Mouse (Mus musculus) WW6 (cell line): ENCODE measurements around the gene Grik3.

Experiments
- DNase-seq: peaks from one replicate; pipeline ENCODE4 v3.0.0-alpha.2; 2013; ENCODE audit warnings: low read depth, low spot score

Grik3 gene

DNA sequence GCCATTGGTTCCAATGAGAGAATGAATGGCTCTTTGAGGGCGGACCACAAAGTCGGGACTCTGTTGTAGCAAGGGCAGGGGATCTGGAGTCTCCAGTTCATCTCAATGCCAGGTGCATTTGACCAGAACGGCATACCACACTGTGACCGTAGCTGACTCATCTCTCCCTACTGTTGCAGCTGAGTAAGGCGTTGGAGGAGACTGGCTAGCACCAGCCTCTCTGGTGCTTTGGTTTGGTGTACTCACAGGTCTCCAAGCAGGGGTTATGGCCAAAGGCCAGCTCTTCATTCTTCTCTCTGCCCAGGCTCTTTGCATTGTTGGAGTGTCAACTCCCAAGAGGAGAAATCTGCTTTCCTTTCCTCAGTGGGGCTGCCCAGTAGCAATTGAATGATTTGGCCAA, 52.7 kb downstream of the Grik3 start:
- DNase-seq = no peak

DNA sequence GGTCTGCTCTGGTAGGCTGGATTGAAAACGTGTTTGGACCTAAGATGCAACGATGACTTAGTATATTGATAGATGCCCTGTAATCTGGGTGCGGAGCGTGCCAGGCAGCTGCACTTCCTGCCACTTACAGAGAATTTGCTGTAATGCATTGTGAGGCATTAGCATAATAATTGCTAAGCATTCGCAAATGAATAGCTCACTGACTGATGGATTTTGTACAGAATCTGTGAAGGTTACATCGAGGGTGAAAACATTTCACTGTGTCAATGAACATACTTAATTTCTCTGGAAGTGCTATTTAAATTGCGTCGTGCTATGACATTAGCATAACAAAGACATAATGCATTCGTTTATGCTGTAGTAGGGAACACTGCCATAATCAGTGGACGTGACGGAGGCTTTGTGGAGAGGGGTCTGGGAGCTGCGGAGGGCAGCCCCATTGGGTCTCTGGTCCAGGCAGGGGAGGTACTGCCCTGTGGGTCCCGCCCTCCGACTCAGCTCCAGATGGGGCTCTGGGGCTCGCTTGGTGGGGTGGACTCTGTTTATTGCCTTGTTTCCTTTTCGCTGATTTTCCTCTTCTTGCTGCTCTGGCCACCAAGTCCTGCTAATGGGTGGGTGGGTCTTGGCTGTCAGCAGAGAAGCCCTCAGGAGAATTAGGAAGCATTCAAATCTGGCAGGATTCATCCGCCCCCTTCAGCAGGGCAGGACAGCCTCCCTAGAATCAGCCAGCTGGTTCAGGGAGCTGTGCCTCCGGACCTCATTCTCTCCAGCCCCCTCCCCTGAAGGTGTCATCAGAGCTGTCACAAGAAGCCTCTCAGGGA, 54.7 kb downstream of the Grik3 start:
- no peak for DNase-seq

DNA sequence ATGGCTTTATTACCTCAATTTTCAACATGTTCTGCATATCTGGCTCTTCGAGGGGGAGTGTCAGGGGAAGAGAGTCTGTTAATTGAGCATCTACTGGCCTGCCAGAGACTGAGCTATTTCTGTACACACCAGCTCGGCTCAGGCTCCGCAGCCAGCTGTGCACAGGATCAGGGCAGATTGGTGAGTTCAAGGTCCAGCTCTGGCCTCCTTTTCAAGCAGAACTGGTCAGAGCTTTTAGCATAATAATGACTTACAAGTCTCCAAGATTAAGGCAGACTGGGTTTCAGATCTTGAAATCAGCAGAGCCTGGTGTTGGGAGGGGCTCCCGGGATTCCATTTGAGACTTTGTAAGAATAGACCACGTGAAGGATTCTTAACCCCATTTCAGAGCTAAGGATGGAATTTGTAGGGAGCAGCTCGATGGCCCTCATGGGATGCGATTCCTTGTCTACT, 55.3 kb downstream of the Grik3 start:
- no peak for DNase-seq

DNA sequence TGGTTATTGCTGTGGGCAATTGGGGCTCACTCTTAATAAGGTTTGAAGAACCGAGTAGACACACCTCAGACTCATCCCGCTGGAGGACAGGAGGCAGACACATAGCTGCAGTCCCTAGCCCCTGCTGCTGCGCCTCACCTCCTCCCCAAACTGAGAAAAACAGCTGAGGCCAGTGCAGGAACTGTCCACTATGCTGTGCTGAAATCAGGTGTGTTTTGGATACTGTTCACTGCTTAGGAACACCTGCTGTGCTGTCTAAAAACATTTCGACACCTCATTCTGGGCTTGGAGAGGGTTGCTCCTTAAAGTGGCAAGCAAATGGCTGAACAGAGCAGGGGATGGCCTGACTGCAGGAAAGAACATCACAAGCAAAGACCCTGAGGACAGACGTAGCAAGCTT, 57.7 kb downstream of the Grik3 start:
- DNase-seq = no peak

DNA sequence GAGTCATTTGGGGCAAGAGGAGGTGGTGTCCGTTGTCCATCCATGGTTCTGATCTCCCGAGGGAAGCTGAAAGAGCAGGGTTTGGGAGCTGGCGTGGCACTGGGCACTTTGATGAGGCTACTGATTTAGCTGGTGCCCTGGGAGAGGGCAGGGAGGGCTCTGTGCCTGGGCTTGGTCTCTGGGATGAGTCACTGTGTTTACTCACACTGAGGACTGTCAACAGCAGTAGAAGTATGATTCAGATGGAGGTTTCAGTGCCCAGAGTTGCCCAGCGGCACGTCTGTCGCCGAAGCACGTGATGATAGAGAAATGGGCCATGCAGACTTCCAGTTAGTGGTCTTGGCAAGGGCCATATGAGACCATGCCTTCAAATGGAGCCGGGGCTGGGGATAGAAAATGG, 63.3 kb downstream of the Grik3 start:
- DNase-seq = no peak

DNA sequence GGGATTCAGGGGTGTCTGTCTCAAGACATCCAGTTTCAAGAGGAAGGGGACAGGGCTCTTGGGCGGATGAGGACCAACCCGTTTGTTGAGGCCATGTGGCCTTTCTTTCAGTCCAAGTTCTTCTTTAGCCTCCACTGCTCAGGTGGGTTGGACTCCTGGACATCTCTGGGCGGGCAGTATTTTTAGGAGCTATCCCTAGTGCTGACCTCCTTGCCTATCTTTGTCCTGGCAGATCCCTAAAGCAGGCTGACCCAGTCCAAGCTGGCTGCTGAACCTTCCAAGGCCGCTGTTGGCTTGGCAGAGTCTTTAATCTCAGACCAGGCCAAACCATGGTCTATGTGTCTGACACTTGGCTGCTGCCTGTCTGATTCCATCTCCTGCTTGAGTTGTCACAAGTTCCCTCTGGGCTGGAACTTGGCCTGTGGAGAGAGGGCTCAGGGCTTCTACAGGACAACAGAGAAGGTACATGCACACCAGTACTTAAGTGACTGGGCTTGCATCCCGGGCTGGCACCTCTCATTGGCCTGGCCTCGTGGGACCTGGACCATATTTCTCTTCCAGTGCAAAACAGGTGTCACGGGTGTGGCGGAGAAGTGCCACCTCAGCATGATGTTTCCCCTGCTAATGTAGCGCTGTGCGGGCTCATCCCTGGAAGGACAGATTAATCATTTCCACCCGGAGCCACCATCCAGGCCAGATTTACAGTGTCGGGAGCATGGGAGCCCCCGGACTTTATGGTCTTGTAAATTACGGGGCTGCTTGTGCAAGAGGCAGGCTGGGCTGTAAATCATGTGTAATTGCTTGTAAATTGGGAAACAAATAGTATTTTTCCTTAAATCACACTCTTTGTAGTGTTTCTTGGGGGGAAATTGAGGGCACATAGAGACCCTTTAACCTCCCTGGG, 66.2 kb downstream of the Grik3 start:
- DNase-seq = no peak

DNA sequence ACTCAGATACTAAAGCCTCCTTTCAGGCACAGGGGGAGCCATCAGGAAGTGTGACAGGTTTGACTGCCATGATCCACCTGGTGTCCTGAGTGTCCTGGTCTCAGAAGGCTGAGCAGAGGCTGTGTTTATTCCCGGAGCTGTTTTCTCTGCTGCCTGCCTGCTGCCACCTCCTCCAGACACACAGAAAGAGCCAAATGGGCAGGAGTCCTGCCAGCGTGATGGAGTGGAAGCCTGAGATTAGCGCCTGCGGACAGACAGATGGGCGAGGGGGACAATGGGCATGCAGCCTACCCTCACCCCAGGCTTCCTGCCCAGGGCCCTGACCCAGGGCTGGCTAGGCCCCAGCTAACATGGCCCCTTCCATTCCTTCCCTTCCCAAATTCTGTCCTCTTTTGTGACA, 69.1 kb downstream of the Grik3 start:
- no peak for DNase-seq

DNA sequence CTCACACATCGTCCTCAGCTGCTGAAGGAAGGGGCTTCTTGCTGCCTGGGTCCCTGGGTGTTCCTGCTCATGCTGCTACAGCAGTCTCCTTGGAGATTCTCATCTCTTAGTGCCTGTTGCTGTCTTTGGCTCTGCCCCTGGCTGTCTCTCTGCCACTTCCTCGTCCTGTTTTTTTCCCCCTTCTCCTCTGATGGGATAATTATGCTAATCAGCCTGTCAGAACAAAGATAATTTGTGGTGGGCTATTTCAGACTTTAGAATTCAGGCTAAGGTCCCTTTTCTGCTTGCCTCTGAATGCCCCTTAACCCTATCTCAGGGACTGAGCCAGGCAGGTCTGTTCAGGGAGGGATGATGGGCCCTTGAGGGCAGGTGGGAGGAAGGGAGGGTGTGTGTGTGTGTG, 70.3 kb downstream of the Grik3 start:
- DNase-seq = no peak

DNA sequence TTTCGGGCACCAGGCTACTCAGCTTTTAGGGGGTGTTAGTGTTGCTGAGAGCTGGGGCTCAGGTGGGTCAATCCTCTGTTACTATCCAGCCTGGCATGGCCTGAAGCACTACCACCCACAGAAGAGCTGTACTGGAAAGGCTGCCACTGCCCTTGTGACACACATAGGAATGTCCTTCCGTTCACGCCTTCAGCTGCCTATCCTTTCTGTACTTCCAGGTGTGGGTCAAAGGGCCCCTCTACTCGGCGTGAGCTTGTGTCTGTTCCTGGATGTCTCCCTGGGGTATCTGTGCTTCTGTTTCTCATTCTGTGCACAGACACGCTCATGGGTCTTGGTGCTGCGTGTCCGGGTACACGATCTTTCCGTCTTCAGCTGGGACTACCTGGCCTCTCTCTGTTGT, 73.1 kb downstream of the Grik3 start:
- DNase-seq = no peak

DNA sequence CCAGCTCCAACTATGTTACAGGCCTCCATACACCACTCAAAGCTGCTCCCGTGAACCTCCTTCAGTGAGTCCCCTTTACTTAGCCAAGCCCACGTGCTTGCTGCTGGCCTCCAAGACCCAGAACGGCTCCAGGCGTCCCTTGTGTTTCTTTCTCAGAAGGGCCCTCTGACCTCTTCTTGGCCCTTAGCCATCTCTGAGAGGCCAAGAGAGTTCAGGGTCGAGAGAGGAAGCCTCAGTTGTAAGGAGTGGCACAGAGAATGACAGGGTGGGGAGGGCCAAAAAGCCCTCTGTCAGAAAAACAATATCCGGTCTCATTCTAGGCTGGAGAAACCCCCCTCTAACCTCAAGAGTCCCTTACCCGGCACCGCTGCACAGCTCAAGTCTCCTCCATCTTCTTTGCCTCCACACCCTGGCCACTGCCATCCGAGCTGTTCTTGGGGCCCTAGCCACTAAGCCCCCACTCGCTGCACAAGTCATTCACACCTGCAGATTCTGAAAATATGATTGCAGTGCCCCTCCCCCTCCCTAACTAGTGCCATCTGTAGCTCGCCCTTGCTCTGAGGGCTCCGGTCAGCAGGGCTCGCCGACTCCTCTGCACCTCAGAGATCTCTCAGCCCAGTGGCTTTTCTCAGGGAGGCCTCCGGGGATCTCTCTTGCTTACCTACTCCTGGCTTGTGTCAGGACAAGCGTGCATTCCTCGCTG, 73.7 kb downstream of the Grik3 start:
- no peak for DNase-seq

DNA sequence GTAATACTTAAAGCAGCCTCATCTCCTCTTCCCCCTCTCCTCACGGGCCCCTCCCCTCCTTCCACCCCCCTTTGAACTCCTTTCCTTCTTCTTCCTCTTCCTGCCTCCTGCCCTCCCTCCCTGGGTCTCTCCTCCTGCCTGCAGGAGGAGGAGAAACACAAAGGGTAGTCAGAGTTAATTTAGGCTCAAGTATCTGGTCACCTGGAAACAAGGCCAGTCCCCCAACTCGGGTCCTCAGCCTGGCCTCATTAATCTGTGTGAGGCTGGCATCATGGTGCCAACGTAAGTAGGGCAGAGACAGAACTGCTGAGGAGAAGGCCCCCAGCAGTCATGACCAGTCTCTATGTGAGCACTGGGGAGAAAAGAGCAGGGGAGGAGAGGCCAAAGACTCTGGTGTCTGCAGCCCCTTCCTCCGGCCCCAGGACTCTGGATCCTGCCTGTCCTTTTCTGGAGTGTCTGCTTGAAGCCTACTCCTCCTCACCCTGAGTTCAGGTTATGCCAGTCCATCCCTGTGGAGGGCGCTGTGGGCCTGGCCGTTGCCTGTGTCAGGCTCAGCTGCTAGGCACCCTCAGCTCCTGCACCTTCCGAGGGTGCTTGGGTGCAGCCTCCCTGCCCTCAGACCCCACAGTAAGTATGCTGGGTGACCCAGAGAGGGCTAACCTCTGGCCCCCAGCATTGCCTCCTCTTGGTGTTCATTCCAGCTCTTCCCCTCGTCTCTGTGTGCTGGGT, 75.4 kb downstream of the Grik3 start:
- no peak for DNase-seq

DNA sequence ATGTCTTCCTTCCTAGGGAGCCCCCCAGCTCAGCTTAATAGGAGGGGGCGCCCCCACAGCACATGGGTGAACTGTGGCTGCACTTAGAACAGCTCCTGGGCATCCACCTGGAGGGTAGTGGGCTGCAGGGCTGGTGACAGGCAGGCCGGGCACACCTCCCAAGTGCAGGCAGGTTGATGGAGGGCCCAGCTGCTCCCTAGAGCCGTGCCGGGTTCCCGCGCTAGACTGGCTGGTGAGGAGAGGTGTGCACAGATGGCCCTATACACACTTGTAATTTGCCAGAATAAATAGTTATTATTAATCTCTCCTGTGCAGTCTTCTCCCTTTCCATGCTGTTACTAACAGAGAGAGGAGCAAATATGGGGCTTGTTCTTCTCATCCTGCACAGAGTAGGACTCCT, 77.7 kb downstream of the Grik3 start:
- DNase-seq = no peak

DNA sequence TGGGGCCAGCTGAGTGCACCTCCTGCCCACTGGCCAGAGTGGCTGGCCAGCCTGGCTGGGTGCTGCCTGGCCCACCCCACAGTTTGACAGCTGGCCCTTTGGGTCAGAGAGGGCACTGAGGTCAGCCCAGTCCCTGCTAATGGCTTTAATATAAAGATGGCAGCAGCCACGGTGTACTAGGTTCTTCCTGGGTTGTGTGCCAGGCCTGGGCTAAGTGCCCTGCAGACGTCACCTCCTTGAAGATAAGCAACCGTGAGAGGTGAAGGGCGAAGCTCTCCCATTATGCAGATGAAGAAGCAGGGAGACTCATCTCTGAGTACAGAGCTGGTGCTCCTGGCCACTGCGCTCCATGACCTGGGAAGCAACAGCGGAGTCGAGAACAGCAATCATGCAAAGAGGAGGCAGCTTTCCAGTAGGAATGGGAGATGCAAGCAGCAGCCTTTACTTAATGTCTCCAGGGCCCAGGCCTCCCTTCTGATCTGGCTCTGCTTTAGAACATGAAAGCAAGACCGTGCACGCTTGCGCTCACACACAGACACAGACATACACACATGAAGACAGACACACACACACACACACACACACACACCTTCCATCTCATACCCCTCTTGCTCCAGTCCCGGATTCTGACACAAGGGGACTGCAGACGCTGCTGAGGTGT, 81.3 kb downstream of the Grik3 start:
- DNase-seq = no peak

DNA sequence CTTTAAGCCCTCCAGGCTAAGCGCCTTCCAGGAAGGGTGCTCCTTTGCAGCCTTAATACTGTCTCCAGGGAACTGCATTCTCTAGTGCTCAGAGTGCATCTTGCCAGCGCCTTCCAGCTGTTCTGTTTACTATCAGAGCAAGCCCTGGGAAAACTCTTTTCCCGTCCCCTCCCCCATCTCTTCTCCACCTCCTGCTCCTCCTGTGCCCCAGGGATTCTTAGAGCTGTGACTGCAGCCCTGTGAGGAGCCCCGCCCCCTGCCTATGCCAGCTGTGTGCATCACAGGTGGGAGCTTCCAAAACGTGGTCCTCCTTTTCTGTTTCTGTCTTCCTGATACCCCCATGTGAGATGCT, 81.8 kb downstream of the Grik3 start:
- no peak for DNase-seq

DNA sequence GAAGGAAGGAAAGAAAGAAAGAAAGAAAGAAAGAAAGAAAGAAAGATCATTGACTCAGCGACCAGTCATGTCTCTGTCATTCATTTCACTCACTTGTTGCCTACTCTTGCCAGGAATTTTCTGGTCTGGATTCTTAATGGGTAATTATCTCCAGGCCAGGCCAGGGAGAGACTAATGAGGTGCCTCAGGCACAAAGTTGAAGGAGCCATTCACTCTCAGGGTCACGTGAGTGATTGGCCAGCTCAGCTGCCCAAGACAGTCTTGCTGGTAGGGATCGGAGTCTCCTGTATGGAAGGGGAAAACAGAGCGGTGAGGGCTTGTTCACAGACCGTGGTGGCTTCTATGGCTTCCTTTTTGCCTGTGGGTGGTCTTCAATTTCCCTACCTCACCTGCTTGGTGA, 82.5 kb downstream of the Grik3 start:
- DNase-seq = no peak

DNA sequence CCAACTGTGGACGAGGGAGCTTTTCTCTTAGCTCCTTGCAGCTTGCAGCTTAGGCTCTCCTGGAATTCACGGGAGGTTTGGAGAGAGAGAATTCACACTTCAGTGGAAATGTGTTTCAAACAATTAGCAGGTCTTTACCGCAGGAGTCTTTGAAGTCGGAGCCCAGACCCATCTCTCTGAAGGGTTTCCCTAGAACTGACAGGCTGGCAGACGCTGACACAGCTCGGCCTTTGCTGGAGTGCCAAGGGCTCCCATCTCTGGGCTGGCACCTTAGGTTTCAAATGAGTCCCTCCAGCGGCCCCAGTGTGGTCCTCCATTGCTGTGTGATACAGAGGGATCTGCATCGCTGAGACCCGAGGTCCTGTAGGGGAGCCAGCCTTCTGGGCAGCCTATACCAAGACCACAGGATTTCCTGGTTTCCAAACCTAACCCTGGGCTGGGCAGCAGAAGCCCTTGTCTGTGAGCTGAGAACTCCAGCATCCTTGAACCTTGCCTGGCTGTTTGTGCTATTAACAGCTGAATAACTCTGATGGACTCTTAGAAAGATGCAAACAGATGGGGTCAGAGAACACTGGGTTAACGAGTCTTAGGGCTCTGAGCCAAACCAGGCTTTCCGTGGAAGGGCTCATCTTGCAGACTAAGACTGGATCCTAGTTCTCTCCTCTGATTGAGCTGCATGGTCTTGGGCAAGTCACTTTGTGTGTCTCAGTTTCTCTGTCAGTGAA, 83.6 kb downstream of the Grik3 start:
- no peak for DNase-seq

DNA sequence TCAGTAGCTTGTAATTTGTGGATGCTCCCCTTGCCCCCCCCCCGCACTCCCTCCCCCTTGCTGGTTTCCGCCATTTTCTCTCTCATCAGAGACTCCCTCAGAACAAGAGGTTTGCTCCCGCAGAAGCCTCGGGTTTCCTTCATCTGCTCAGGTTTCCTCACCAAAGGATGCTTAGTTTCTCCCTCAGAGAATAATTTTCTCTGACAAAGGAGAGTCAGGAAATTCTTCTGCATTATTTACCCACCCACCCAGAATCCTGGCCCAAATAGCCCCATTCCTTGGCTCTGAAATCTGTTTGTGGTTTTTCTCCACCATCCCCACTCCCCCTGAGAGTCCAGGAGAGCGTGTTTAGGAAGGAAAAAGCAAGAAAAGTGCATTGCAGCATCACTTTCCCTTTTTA, 89.8 kb downstream of the Grik3 start:
- no peak for DNase-seq

DNA sequence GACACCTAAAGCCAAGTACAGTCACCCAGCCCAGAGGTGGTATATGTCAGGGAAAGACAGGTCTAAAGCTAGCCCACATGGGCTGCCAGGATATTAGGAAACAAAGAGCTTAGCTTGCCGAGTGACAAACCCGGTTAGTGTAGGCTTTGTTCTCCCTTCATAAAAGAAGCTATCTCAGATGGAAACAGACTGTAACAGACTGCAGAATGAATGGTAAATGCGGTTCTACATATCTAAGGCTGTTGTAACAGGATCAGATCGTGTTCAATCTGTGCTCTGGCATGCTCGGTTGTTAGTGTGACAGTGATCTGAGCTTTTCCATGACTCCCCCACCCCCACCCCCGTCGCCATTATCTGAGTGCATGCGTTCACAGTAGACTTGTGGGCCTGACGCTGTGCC, 92.8 kb downstream of the Grik3 start:
- no peak for DNase-seq

DNA sequence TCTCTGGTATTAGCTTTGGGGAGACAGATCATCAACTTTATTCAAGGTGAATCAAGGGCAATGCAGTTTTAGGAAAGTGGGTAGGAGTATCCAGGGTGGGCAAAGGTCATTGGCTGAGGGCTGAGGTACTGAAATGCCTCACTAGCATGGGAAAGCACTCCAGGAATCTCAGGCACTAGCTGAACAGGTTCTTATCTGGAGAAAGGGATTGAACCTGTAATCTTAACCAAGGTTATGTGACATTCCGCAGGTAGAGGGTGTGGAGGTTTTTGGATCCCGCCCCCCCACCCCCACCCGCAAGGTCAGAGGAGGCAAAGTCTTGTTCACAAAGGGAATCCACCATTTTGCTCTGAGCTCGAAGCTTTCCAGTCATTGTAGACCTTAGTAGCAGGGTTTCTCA, 93.4 kb downstream of the Grik3 start:
- DNase-seq = no peak

DNA sequence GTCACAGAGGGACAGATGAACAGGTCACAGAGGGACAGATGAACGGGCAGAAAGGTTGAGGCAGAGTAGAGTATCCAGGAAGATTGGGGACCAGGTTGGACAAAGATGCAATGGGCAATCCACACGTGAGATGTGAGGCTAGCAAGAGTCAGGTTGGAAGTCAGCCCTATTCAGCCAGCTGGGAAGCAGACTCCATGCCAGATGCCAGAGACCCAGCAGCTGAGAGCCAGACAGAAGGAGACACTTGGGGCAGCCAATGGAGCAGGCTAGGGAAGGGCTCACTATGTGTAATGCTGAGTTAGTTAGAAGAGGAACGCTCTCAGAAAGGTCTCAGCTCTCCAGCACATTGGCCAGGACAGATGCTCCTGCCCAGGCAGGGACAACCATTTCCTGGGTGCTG, 94.2 kb downstream of the Grik3 start:
- DNase-seq = no peak
